Mouse (Mus musculus) right cerebral cortex, adult 18-20 months (tissue): ENCODE results near the gene Ifi44.

ENCODE experiments used
- DNase-seq: peaks from one replicate; pipeline ENCODE4 v3.0.0; 2022; ENCODE audit warnings: mixed read lengths

The Ifi44 gene

GRCm38 (mm10) chr3:151749737-151750136 lies at the start of gene Ifi44:
Gene Ifi44, minus strand, starts transcription at chr3:151749960.
- DNase-seq = no peak

GRCm38 (mm10) chr3:151788622-151789021 lies 38.9 kb upstream of the Ifi44 start:
- DNase-seq = no peak

GRCm38 (mm10) chr3:151775089-151775488 lies 25.3 kb upstream of the Ifi44 start:
- peak; percentile 34 for DNase-seq

- DNase-seq = peak; percentile 47
Observed at GRCm38 (mm10) chr3:151771074-151771473, 21.3 kb upstream of the Ifi44 start.

- no peak for DNase-seq
Observed at GRCm38 (mm10) chr3:151748514-151748913, 1.2 kb downstream of the Ifi44 start.

GRCm38 (mm10) chr3:151746058-151746457 lies 3.7 kb downstream of the Ifi44 start:
- DNase-seq = no peak

- DNase-seq = no peak
Observed at GRCm38 (mm10) chr3:151742223-151742622, 7.5 kb downstream of the Ifi44 start.

- DNase-seq = peak; percentile 23
Observed at GRCm38 (mm10) chr3:151716246-151716645, 33.5 kb downstream of the Ifi44 start.

GRCm38 (mm10) chr3:151707335-151707734 lies 42.4 kb downstream of the Ifi44 start:
- DNase-seq = no peak
